Comparison of ENCODE assay signal across 36 mouse cellular contexts in the genomic region with DNA sequence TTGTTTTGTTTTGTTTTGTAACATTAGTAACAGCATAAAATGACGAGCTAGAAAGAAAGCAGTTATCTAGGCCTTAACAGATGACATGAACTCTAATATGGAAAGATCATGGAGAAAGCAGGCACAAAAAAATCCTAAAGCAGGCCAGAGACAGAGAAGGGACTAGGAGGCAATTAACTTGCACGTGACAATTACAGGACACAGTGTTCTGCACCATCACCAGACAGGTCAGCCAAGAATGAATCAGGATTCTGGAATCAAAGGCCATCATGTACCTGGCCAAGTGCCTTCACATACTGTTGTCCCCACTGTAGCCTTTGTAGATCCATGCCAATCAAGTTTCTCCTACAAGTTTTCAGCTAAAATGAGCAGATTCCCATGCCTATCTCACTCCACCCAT. TPM values are rescaled to one million over a fixed set of nuclear protein-coding genes. Genes with fewer than 3 reads are reported as not detected.
"Had no signal": no experiment of that assay in that cellular context is flagged by ENCODE, and none has a peak within 500 bp of the region (broad histone marks: within the 10 kb centered on the region; RNA-seq: fewer than 3 reads in every experiment).

No protein-coding gene starts in this region.

RNA-seq across cellular contexts. Expression of a gene that starts 42.3 kb away (rescaled TPM):
- total RNA-seq: left cerebral cortex, adult 18-20 months; left cerebral cortex, adult 2 months; left cerebral cortex, adult 8-10 months; left cerebral cortex, postnatal 10 days; left cerebral cortex, postnatal 14 days; left cerebral cortex, postnatal 25 days; left cerebral cortex, postnatal 36 days; left cerebral cortex, postnatal 4 days; megakaryocyte progenitor cell, adult 5-6 weeks; megakaryocyte, adult 5-6 weeks; megakaryocyte-erythroid progenitor cell, adult 5-6 weeks; midbrain, postnatal 0 days; monocyte, adult 5-6 weeks had no signal
- polyA plus RNA-seq: limb, embryonic 10.5 days; limb, embryonic 11.5 days; limb, embryonic 12.5 days; limb, embryonic 13.5 days; limb, embryonic 14.5 days; limb, embryonic 15.5 days; liver, embryonic 11.5 days; liver, embryonic 12.5 days; lung, adult 2 months; lung, embryonic 14.5 days; lung, embryonic 15.5 days; lung, embryonic 16.5 days; lung, postnatal 0 days; macrophage; midbrain, embryonic 10.5 days; midbrain, embryonic 11.5 days; midbrain, embryonic 12.5 days; midbrain, embryonic 13.5 days; midbrain, embryonic 14.5 days; midbrain, embryonic 15.5 days; midbrain, embryonic 16.5 days; midbrain, postnatal 0 days; myocyte; neural tube, embryonic 11.5 days had no signal

RNA-seq across cellular contexts. Expression of a gene that starts 47.4 kb away (rescaled TPM):
- total RNA-seq: left cerebral cortex, adult 18-20 months; left cerebral cortex, adult 2 months; left cerebral cortex, adult 8-10 months; left cerebral cortex, postnatal 10 days; left cerebral cortex, postnatal 14 days; left cerebral cortex, postnatal 25 days; left cerebral cortex, postnatal 36 days; left cerebral cortex, postnatal 4 days; megakaryocyte progenitor cell, adult 5-6 weeks; megakaryocyte, adult 5-6 weeks; megakaryocyte-erythroid progenitor cell, adult 5-6 weeks; midbrain, postnatal 0 days; monocyte, adult 5-6 weeks had no signal
- polyA plus RNA-seq: limb, embryonic 10.5 days; limb, embryonic 11.5 days; limb, embryonic 12.5 days; limb, embryonic 13.5 days; limb, embryonic 14.5 days; limb, embryonic 15.5 days; liver, embryonic 11.5 days; lung, embryonic 14.5 days; lung, embryonic 15.5 days; lung, embryonic 16.5 days; lung, postnatal 0 days; macrophage; midbrain, embryonic 10.5 days; midbrain, embryonic 11.5 days; midbrain, embryonic 12.5 days; midbrain, embryonic 13.5 days; midbrain, embryonic 14.5 days; midbrain, embryonic 15.5 days; midbrain, embryonic 16.5 days; midbrain, postnatal 0 days; myocyte; neural tube, embryonic 11.5 days had no signal
